Mouse (Mus musculus) midbrain, postnatal 0 days (tissue): ENCODE results near the gene Gm9887. TPM values are rescaled to one million over a fixed set of nuclear protein-coding genes. Genes with fewer than 3 reads are reported as not detected.
A peak's percentile ranks its signal among the peaks of the same experiment; 100 is the strongest.

ENCODE experiments used
- ATAC-seq: fragments of 200-750 bp; cut with Nextera tagmentation; 2 replicates; pipeline ENCODE4 v1.8.0; 2017; ENCODE audit warnings: moderate number of reproducible peaks, mild to moderate bottlenecking, moderate TSS enrichment, moderate library complexity; ENCODE audit not compliant: low FRiP score
- DNase-seq: peaks from one replicate; pipeline ENCODE4 v3.0.0-alpha.2; 2015; ENCODE audit warnings: low spot score
- H3K27ac ChIP-seq: fragments of 300-500 bp; sonication (generic); 2 replicates; pipeline ENCODE4 v1.5.1; 2014; ENCODE audit warnings: low read depth, mild to moderate bottlenecking, low read length, mixed read lengths
- H3K27me3 ChIP-seq: fragments of 300-500 bp; sonication (generic); 2 replicates; pipeline ENCODE4 v1.6.1; 2014; ENCODE audit warnings: low read length, control low read depth, mixed read lengths; ENCODE audit not compliant: insufficient read depth
- H3K36me3 ChIP-seq: fragments of 300-500 bp; sonication (generic); 2 replicates; pipeline ENCODE4 v1.6.1; 2014; ENCODE audit warnings: low read length, control low read depth, mixed read lengths; ENCODE audit not compliant: insufficient read depth
- H3K4me1 ChIP-seq: fragments of 300-500 bp; sonication (generic); 2 replicates; pipeline ENCODE4 v1.6.1; 2014; ENCODE audit warnings: mild to moderate bottlenecking, control low read depth, antibody characterized with exemption, low read length, mixed read lengths; ENCODE audit not compliant: insufficient read depth
- H3K4me2 ChIP-seq: fragments of 300-500 bp; sonication (generic); 2 replicates; pipeline ENCODE4 v1.6.1; 2014; ENCODE audit warnings: low read depth, mild to moderate bottlenecking, low read length, mixed read lengths; ENCODE audit not compliant: poor library complexity, severe bottlenecking
- H3K4me3 ChIP-seq: fragments of 300-500 bp; sonication (generic); 2 replicates; pipeline ENCODE4 v1.5.1; 2014; ENCODE audit warnings: low read depth, mild to moderate bottlenecking, low read length, moderate library complexity
- H3K9ac ChIP-seq: fragments of 300-500 bp; sonication (generic); replicated peaks from 2 replicates; pipeline ENCODE4 v1.6.1; 2014; ENCODE audit warnings: mild to moderate bottlenecking, low read length, moderate library complexity, mixed read lengths; ENCODE audit not compliant: poor library complexity, severe bottlenecking
- H3K9me3 ChIP-seq: fragments of 300-500 bp; sonication (generic); 2 replicates; pipeline ENCODE4 v1.6.1; 2016; ENCODE audit warnings: low read length, control low read depth
- CTCF ChIP-seq: IDR thresholded peaks from 2 replicates; pipeline ENCODE4 v1.5.1; 2016; ENCODE audit warnings: antibody characterized with exemption, mild to moderate bottlenecking
- WGBS: fragments of 180-500 bp; shearing (Covaris S2); extraction: QIAGEN DNeasy Blood & Tissue Kit; methylation state at CpG from one replicate; pipeline ENCODE4 v1.1.7; 2014; 5-methylcytosine and 5-hydroxymethylcytosine counted together
- polyA plus RNA-seq: library from polyadenylated mRNA; unstranded; fragments of >200 nt; fragmentation: Nextera tagmentation; extraction: Ambion mirVana; gene quantifications from 2 replicates; pipeline ENCODE4 v1.2.1, GENCODE M21; 2015
- total RNA-seq: library from RNA; depleted of rRNA; stranded (reverse); fragments of >200 nt; gene quantifications from 2 replicates; pipeline ENCODE4 v1.2.3, GENCODE M21; 2014

Gene Gm9887
- total and polyA plus RNA-seq, 2 experiments from 2014 or later: 1.0 TPM; not detected in 1

DNA sequence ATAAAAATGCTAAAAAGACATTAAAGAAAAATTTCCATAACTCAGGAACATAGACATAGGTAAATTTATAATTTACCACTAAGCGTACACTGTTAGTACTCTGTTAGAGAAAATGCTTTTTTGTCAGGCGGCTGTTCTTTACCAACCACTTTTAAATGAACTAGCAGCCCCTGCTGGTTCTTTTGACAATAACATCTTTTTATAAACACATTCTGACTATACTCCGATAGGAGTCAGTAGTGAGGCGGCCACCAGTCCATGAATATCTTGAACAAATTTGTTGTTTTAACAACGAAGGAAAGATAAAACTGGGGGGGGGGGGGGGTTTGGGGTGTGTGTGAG, 11.6 kb downstream of the Gm9887 start:
- TF ChIP-seq CTCF: peak; percentile 92
- no peak overlapping the region for H3K4me3 ChIP-seq
- no peaks in the 10 kb centered on the region for H3K9me3 ChIP-seq
- H3K36me3 ChIP-seq: no peaks in the 10 kb centered on the region
- no peak overlapping the region for H3K27ac ChIP-seq
- peak; percentile 86 for DNase-seq
- peaks cover 5% of the 10 kb centered on the region for H3K4me1 ChIP-seq
- H3K9ac ChIP-seq: no peak overlapping the region
- no peaks in the 10 kb centered on the region for H3K27me3 ChIP-seq
- WGBS: 17% methylated on average over 5 of the region's 5 CpGs
- no peak overlapping the region for H3K4me2 ChIP-seq
- peak; percentile 50; the same call in 1 of the 2 replicates for ATAC-seq

GRCm38 (mm10) chr12:69357300-69357646, 15.0 kb downstream of the Gm9887 start:
- H3K27me3 ChIP-seq: no peaks in the 10 kb centered on the region
- DNase-seq (no peak), ATAC-seq (no peak)
- H3K4me2 ChIP-seq: peak overlapping the region; percentile 75
- peaks cover 15% of the 10 kb centered on the region; the same call in 1 of the 2 replicates for H3K36me3 ChIP-seq
- WGBS: 6% methylated on average over 13 of the region's 13 CpGs
- H3K27ac ChIP-seq: no peak overlapping the region
- peak overlapping the region; percentile 86 for H3K4me3 ChIP-seq
- no peaks in the 10 kb centered on the region for H3K9me3 ChIP-seq
- peak overlapping the region; percentile 87 for H3K9ac ChIP-seq
- no peak for TF ChIP-seq CTCF
- H3K4me1 ChIP-seq: peaks cover 4% of the 10 kb centered on the region

- under 1% methylated on average over 45 of the region's 50 CpGs for WGBS
- H3K9ac ChIP-seq: peak within 1 kb of the TSS; percentile 87
- H3K4me2 ChIP-seq: peak within 1 kb of the TSS; percentile 75
- peaks cover 15% of the 10 kb centered on the region; the same call in 1 of the 2 replicates for H3K36me3 ChIP-seq
- peak within 1 kb of the TSS; percentile 86 for H3K4me3 ChIP-seq
- H3K9me3 ChIP-seq: no peaks in the 10 kb centered on the region
- ATAC-seq (peak; percentile 38; the same call in 1 of the 2 replicates), DNase-seq (peak; percentile 95)
- no peak for TF ChIP-seq CTCF
- no peaks in the 10 kb centered on the region for H3K27me3 ChIP-seq
- peaks cover 3% of the 10 kb centered on the region; the same call in 1 of the 2 replicates for H3K4me1 ChIP-seq
- peak within 1 kb of the TSS; percentile 71 for H3K27ac ChIP-seq
Measured at GRCm38 (mm10) chr12:69356546-69357299, 15.5 kb downstream of the Gm9887 start, which contains the start of gene Nemf. Gene Nemf, minus strand, starts transcription at chr12:69357165.

GRCm38 (mm10) chr12:69351685-69352084, 20.6 kb downstream of the Gm9887 start:
- Histone ChIP-seq H3K9ac (no peak overlapping the region), H3K4me3 (no peak overlapping the region), H3K9me3 (no peaks in the 10 kb centered on the region), H3K27me3 (no peaks in the 10 kb centered on the region), H3K4me1 (peaks cover 3% of the 10 kb centered on the region; the same call in 1 of the 2 replicates), H3K4me2 (no peak overlapping the region), H3K36me3 (peaks cover 34% of the 10 kb centered on the region), H3K27ac (no peak overlapping the region)
- whole genome bisulfite sequencing: 97% methylated on average over 1 of the region's 1 CpGs
- TF ChIP-seq CTCF: peak; percentile 42
- DNase-seq: no peak
- no peak for ATAC-seq

- H3K4me2 ChIP-seq: no peak overlapping the region
- no peaks in the 10 kb centered on the region for H3K9me3 ChIP-seq
- 92% methylated on average over 2 of the region's 2 CpGs for WGBS
- H3K27ac ChIP-seq: no peak overlapping the region
- H3K27me3 ChIP-seq: no peaks in the 10 kb centered on the region
- no peak overlapping the region for H3K9ac ChIP-seq
- no peak for TF ChIP-seq CTCF
- H3K4me3 ChIP-seq: no peak overlapping the region
- H3K4me1 ChIP-seq: no peaks in the 10 kb centered on the region
- DNase-seq (no peak), ATAC-seq (no peak)
- H3K36me3 ChIP-seq: peaks cover 42% of the 10 kb centered on the region
Measured at GRCm38 (mm10) chr12:69349928-69350327, 22.3 kb downstream of the Gm9887 start.

DNA sequence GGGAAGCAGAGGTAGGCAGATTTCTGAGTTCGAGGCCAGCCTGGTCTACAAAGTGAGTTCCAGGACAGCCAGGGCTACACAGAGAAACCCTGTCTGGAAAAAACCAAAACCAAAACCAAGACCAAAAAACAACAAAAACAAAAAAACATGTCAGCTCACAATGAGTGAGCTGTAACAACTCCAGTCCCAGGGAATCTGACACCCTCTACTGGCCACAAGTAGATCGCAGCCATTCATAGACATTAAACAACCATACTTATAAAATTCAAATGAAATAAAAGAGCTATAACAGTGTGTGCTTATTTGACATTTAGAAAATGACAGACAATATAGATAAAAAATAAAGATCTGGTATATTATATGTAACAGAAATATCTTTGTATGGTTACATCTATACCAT, 38.7 kb downstream of the Gm9887 start:
- peaks cover 25% of the 10 kb centered on the region for H3K36me3 ChIP-seq
- no peaks in the 10 kb centered on the region for H3K4me1 ChIP-seq
- H3K27ac ChIP-seq: no peak overlapping the region
- whole genome bisulfite sequencing: 89% methylated on average over 2 of the region's 2 CpGs
- ATAC-seq: no peak
- no peak overlapping the region for H3K4me3 ChIP-seq
- H3K9ac ChIP-seq: no peak overlapping the region
- H3K4me2 ChIP-seq: no peak overlapping the region
- peak; percentile 68 for TF ChIP-seq CTCF
- H3K9me3 ChIP-seq: no peaks in the 10 kb centered on the region
- DNase-seq: peak; percentile 15
- no peaks in the 10 kb centered on the region for H3K27me3 ChIP-seq
